Mouse (Mus musculus): ENCODE results near the gene Ch25h.

DNA sequence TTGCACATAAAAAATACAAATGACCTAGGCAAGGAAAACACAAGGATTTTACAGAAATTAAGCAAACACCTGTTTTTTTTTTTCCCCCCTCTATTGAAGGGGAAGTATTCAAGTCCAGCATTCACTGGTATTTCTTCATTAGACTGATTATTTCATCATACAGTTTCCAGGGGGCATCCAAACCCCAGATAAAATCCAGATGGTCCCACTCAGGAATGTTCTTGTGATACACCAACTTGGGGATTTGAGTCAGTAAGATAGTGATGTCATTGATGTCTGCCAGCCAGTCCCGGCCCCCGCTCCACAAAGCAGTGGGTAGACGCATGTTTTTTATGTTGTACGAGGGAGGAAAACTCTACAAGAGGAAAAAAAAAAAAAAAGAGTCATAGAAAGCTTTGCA, 18.9 kb upstream of the Ch25h start:
- no peak for TF ChIP-seq CTCF (IDR thresholded peaks at IDR 0.05)
- no peak for TF ChIP-seq POLR2A (IDR thresholded peaks at IDR 0.05; ENCODE audit: insufficient read depth, low read depth, low read length)
- TF ChIP-seq EP300 (IDR thresholded peaks at IDR 0.05; ENCODE audit: insufficient read depth, low read depth, low read length): no peak

Data from heart, adult 2 months (tissue).